1 mouse cellular context compared by ENCODE assay signal in genomic region chr12:3430985-3431384, GRCm38 (mm10).
TF ChIP-seq lines count a peak whose summit lies in the region.

No protein-coding gene starts in this region.

TF ChIP-seq in MEL, 35 proteins besides CTCF, POLR2A, EP300 and RAD21 (continued from another document):
- TF ChIP-seq SMC3 (IDR thresholded peaks at IDR 0.05; ENCODE audit: low read depth, low read length) (no peak), CHD1 (IDR thresholded peaks at IDR 0.05; ENCODE audit: low read depth, low read length) (no peak), RCOR1 (IDR thresholded peaks at IDR 0.05; ENCODE audit: low read depth, low read length) (no peak), MYC (IDR thresholded peaks at IDR 0.05; ENCODE audit: low read depth, low read length) (no peak)
